Mouse (Mus musculus) myocyte (in vitro differentiated cells): ENCODE data around the gene Keap1. TPM values are rescaled to one million over a fixed set of nuclear protein-coding genes. Genes with fewer than 3 reads are reported as not detected.
"Not testable (repeated sequence)": the region's sequence is repeated elsewhere in the genome, so short reads cannot be mapped to it uniquely, and the experiment has no call there.

Experiments
- H3K27me3 ChIP-seq: one replicate; pipeline ENCODE4 v1.6.1; 2011; ENCODE audit not compliant: control insufficient read depth, insufficient read depth, insufficient read length
- H3K36me3 ChIP-seq: one replicate; pipeline ENCODE4 v1.6.1; 2011; ENCODE audit not compliant: control insufficient read depth, insufficient read depth
- H3K4me2 ChIP-seq: one replicate; pipeline ENCODE4 v1.6.1; 2011; ENCODE audit warnings: low read depth, control low read depth
- H3K4me3 ChIP-seq: one replicate; pipeline ENCODE4 v1.5.1; 2011; ENCODE audit warnings: mild to moderate bottlenecking, control low read depth, moderate library complexity
- H3K79me2 ChIP-seq: one replicate; pipeline ENCODE4 v1.6.1; 2011; ENCODE audit not compliant: control insufficient read depth, insufficient read depth
- H3ac ChIP-seq: one replicate; pipeline ENCODE4 v1.6.1; 2011; ENCODE audit not compliant: control insufficient read depth, insufficient read length
- CEBPB ChIP-seq: IDR thresholded peaks from 2 replicates; pipeline ENCODE4 v1.6.1; 2011; ENCODE audit warnings: mild to moderate bottlenecking, moderate library complexity; ENCODE audit not compliant: poor library complexity, insufficient read depth, severe bottlenecking
- E2F4 ChIP-seq: IDR thresholded peaks from one replicate; pipeline ENCODE4 v1.6.1; 2011; ENCODE audit warnings: mild to moderate bottlenecking, control low read depth, moderate library complexity; ENCODE audit not compliant: insufficient read depth
- MAX ChIP-seq: IDR thresholded peaks from one replicate; pipeline ENCODE4 v1.6.1; 2011; ENCODE audit warnings: low read depth, mild to moderate bottlenecking, control low read depth
- MYOD1 ChIP-seq, 3 experiments: IDR thresholded peaks; one replicate each; pipeline ENCODE4 v1.6.1; 2011; ENCODE audit warnings: control low read depth in 2 of 3, low read depth in 2 of 3, mild to moderate bottlenecking in 2 of 3, moderate library complexity in 1 of 3; ENCODE audit not compliant: insufficient read length in 2 of 3, control insufficient read depth in 1 of 3
- MYOG ChIP-seq, 3 experiments: IDR thresholded peaks; one replicate each; pipeline ENCODE4 v1.6.1; 2011; ENCODE audit warnings: control low read depth in 2 of 3, low read depth in 2 of 3, mild to moderate bottlenecking in 2 of 3; ENCODE audit not compliant: insufficient read length in 2 of 3, control insufficient read depth in 1 of 3, insufficient read depth in 1 of 3
- POLR2A ChIP-seq: IDR thresholded peaks from one replicate; pipeline ENCODE4 v1.6.1; 2011; ENCODE audit warnings: low read depth, mild to moderate bottlenecking, control low read depth, moderate library complexity; ENCODE audit not compliant: insufficient read length
- POLR2AphosphoS2 ChIP-seq: IDR thresholded peaks from one replicate; pipeline ENCODE4 v1.6.1; 2011; ENCODE audit warnings: low read depth, control low read depth; ENCODE audit not compliant: insufficient read length
- REST ChIP-seq: IDR thresholded peaks from one replicate; pipeline ENCODE4 v1.6.1; 2011; ENCODE audit warnings: mild to moderate bottlenecking, control low read depth, moderate library complexity; ENCODE audit not compliant: insufficient read depth, insufficient read length
- SRF ChIP-seq: IDR thresholded peaks from one replicate; pipeline ENCODE4 v1.6.1; 2011; ENCODE audit warnings: low read depth; ENCODE audit not compliant: control insufficient read depth, insufficient read length
- TCF12 ChIP-seq: IDR thresholded peaks from one replicate; pipeline ENCODE4 v1.6.1; 2011; ENCODE audit warnings: mild to moderate bottlenecking, control low read depth; ENCODE audit not compliant: poor library complexity, insufficient read depth, severe bottlenecking
- TCF3 ChIP-seq: IDR thresholded peaks from one replicate; pipeline ENCODE4 v1.6.1; 2011; ENCODE audit warnings: low read depth, control low read depth; ENCODE audit not compliant: insufficient read length
- USF1 ChIP-seq: IDR thresholded peaks from one replicate; pipeline ENCODE4 v1.6.1; 2011; ENCODE audit warnings: low read depth, mild to moderate bottlenecking, control low read depth, moderate library complexity
- polyA plus RNA-seq: library from polyadenylated mRNA; unstranded; fragments of >200 nt; fragmentation: generic; extraction: Trizol; gene quantifications from one replicate; pipeline ENCODE4 v1.2.1, GENCODE M21; 2012; ENCODE audit warnings: missing spikeins

The Keap1 gene
- polyA plus RNA-seq, 1 experiment = 34.1 TPM

GRCm38 (mm10) chr9:21264272-21264999 is 25.3 kb upstream of the Keap1 start:
- Histone ChIP-seq H3K4me3 (peak overlapping the region; percentile 66), H3K27me3 (no peaks in the 10 kb centered on the region), H3K4me2 (peak overlapping the region; percentile 100), H3K79me2 (peaks cover 16% of the 10 kb centered on the region), H3ac (peak overlapping the region; percentile 69), H3K36me3 (no peaks in the 10 kb centered on the region)
- TF ChIP-seq POLR2AphosphoS2 (no peak), CEBPB (no peak), MAX (no peak), E2F4 (no peak), POLR2A (no peak), MYOD1 (IDR thresholded peaks at IDR 0.05; ENCODE audit: control insufficient read depth in 1 of 3, insufficient read length in 2 of 3, low read depth in 2 of 3) (no peak), SRF (no peak), USF1 (no peak)

- Histone ChIP-seq H3K79me2 (peaks cover 16% of the 10 kb centered on the region), H3K4me3 (no peak overlapping the region), H3K27me3 (no peaks in the 10 kb centered on the region), H3K36me3 (no peaks in the 10 kb centered on the region), H3K4me2 (no peak overlapping the region), H3ac (no peak overlapping the region)
- TF ChIP-seq POLR2AphosphoS2 (no peak), CEBPB (no peak), TCF3 (no peak), E2F4 (no peak), MYOG (IDR thresholded peaks at IDR 0.05; ENCODE audit: control insufficient read depth in 1 of 3, insufficient read depth in 1 of 3, insufficient read length in 2 of 3, low read depth in 2 of 3) (no peak), TCF12 (no peak), USF1 (no peak), REST (no peak), MAX (no peak), POLR2A (no peak), MYOD1 (IDR thresholded peaks at IDR 0.05; ENCODE audit: control insufficient read depth in 1 of 3, insufficient read length in 2 of 3, low read depth in 2 of 3) (no peak), SRF (no peak)
Observed at GRCm38 (mm10) chr9:21261831-21262230, 22.7 kb upstream of the Keap1 start.

GRCm38 (mm10) chr9:21260491-21261040 is 21.4 kb upstream of the Keap1 start:
- Histone ChIP-seq H3ac (no peak overlapping the region), H3K4me2 (no peak overlapping the region), H3K27me3 (no peaks in the 10 kb centered on the region), H3K4me3 (no peak overlapping the region), H3K79me2 (peaks cover 3% of the 10 kb centered on the region), H3K36me3 (no peaks in the 10 kb centered on the region)
- no peak for TF ChIP-seq MAX

- H3ac ChIP-seq, H3K36me3 ChIP-seq, H3K79me2 ChIP-seq, H3K27me3 ChIP-seq, H3K4me3 ChIP-seq, H3K4me2 ChIP-seq: not testable (repeated sequence)
Observed at GRCm38 (mm10) chr9:21256349-21256748, 17.2 kb upstream of the Keap1 start.

- H3ac ChIP-seq = no peak overlapping the region
- TF ChIP-seq USF1 (no peak), POLR2A (no peak), TCF3 (no peak), CEBPB (no peak), MAX (no peak), TCF12 (no peak), REST (no peak), E2F4 (no peak), MYOD1 (IDR thresholded peaks at IDR 0.05; ENCODE audit: control insufficient read depth in 1 of 3, insufficient read length in 2 of 3, low read depth in 2 of 3) (no peak), SRF (no peak), POLR2AphosphoS2 (no peak), MYOG (IDR thresholded peaks at IDR 0.05; ENCODE audit: control insufficient read depth in 1 of 3, insufficient read depth in 1 of 3, insufficient read length in 2 of 3, low read depth in 2 of 3) (no peak)
- H3K27me3 ChIP-seq = no peaks in the 10 kb centered on the region
- H3K79me2 ChIP-seq = no peaks in the 10 kb centered on the region
- no peak overlapping the region for H3K4me2 ChIP-seq
- no peaks in the 10 kb centered on the region for H3K36me3 ChIP-seq
- H3K4me3 ChIP-seq = no peak overlapping the region
Observed at GRCm38 (mm10) chr9:21254690-21255089, 15.5 kb upstream of the Keap1 start.
